Mouse (Mus musculus) kidney, embryonic 14.5 days (tissue): Measurements from ENCODE around the gene Fcrla. TPM values are rescaled to one million over a fixed set of nuclear protein-coding genes. Genes with fewer than 3 reads are reported as not detected.
"Not testable (repeated sequence)": the region's sequence is repeated elsewhere in the genome, so short reads cannot be mapped to it uniquely, and the experiment has no call there.

Experiments
- ATAC-seq: fragments of 200-750 bp; cut with Nextera tagmentation; 2 replicates; pipeline ENCODE4 v1.8.0; 2017; ENCODE audit warnings: moderate number of reproducible peaks, mild to moderate bottlenecking, moderate TSS enrichment, moderate library complexity; ENCODE audit not compliant: low FRiP score, low TSS enrichment
- H3K27ac ChIP-seq: fragments of 300-500 bp; sonication (generic); 2 replicates; pipeline ENCODE4 v1.5.1; 2014; ENCODE audit warnings: low read depth, mild to moderate bottlenecking, low read length, moderate library complexity, mixed read lengths
- H3K27me3 ChIP-seq: fragments of 300-500 bp; sonication (generic); 2 replicates; pipeline ENCODE4 v1.6.1; 2014; ENCODE audit warnings: mild to moderate bottlenecking, low read length; ENCODE audit not compliant: control insufficient read depth, insufficient read depth
- H3K36me3 ChIP-seq: fragments of 300-500 bp; sonication (generic); 2 replicates; pipeline ENCODE4 v1.6.1; 2014; ENCODE audit warnings: low read length, mixed read lengths; ENCODE audit not compliant: control insufficient read depth, insufficient read depth
- H3K4me1 ChIP-seq: fragments of 300-500 bp; sonication (generic); 2 replicates; pipeline ENCODE4 v1.6.1; 2014; ENCODE audit warnings: low read length, mixed read lengths; ENCODE audit not compliant: control insufficient read depth, insufficient read depth
- H3K4me2 ChIP-seq: fragments of 300-500 bp; sonication (generic); replicated peaks from 2 replicates; pipeline ENCODE4 v1.6.1; 2014; ENCODE audit warnings: low read depth, mild to moderate bottlenecking, low read length
- H3K4me3 ChIP-seq: fragments of 300-500 bp; sonication (generic); 2 replicates; pipeline ENCODE4 v1.5.1; 2014; ENCODE audit warnings: mild to moderate bottlenecking, low read length
- H3K9ac ChIP-seq: fragments of 300-500 bp; sonication (generic); 2 replicates; pipeline ENCODE4 v1.6.1; 2014; ENCODE audit warnings: low read depth, mild to moderate bottlenecking, low read length, moderate library complexity
- H3K9me3 ChIP-seq: fragments of 300-500 bp; sonication (generic); 2 replicates; pipeline ENCODE4 v1.6.1; 2016; ENCODE audit warnings: low read length; ENCODE audit not compliant: control insufficient read depth
- WGBS: fragments of 180-500 bp; shearing (Covaris S2); extraction: QIAGEN DNeasy Blood & Tissue Kit; methylation state at CpG from one replicate; pipeline ENCODE4 v1.1.7; 2014; 5-methylcytosine and 5-hydroxymethylcytosine counted together
- polyA plus RNA-seq: library from polyadenylated mRNA; unstranded; fragments of >200 nt; fragmentation: Nextera tagmentation; extraction: Ambion mirVana; gene quantifications from 2 replicates; pipeline ENCODE4 v1.2.1, GENCODE M21; 2014

Gene Fcrla
- polyA plus RNA-seq, 1 experiment from 2014 or later, result not detected

- Histone ChIP-seq H3K27me3 (no peaks in the 10 kb centered on the region), H3K36me3 (no peaks in the 10 kb centered on the region), H3K9me3 (no peaks in the 10 kb centered on the region), H3K4me2 (no peak overlapping the region), H3K4me1 (peaks cover 4% of the 10 kb centered on the region; the same call in 1 of the 2 replicates), H3K9ac (no peak overlapping the region), H3K27ac (no peak overlapping the region), H3K4me3 (no peak overlapping the region)
- WGBS, result 70% methylated on average over 3 of the region's 3 CpGs
- ATAC-seq, result no peak
Observed at GRCm38 (mm10) chr1:170967581-170967980, 40.2 kb upstream of the Fcrla start.

GRCm38 (mm10) chr1:170963087-170963486 is 35.7 kb upstream of the Fcrla start:
- H3K4me3 ChIP-seq, result no peak overlapping the region
- peaks cover 4% of the 10 kb centered on the region; the same call in 1 of the 2 replicates for H3K4me1 ChIP-seq
- no peaks in the 10 kb centered on the region for H3K27me3 ChIP-seq
- H3K36me3 ChIP-seq, result no peaks in the 10 kb centered on the region
- no peaks in the 10 kb centered on the region for H3K9me3 ChIP-seq
- H3K4me2 ChIP-seq, result no peak overlapping the region
- WGBS, result 61% methylated on average over 7 of the region's 7 CpGs
- H3K9ac ChIP-seq, result no peak overlapping the region
- 0 out of 2 replicates have a peak, but pooled peaks have one; percentile 66 for ATAC-seq
- H3K27ac ChIP-seq, result no peak overlapping the region

- 57% methylated on average over 2 of the region's 2 CpGs for WGBS
- no peaks in the 10 kb centered on the region for H3K27me3 ChIP-seq
- H3K4me1 ChIP-seq, result peaks cover 4% of the 10 kb centered on the region; the same call in 1 of the 2 replicates
- no peak for ATAC-seq
- H3K36me3 ChIP-seq, result no peaks in the 10 kb centered on the region
- no peak overlapping the region for H3K9ac ChIP-seq
- no peaks in the 10 kb centered on the region for H3K9me3 ChIP-seq
- H3K4me3 ChIP-seq, result no peak overlapping the region
- H3K4me2 ChIP-seq, result no peak overlapping the region
- no peak overlapping the region for H3K27ac ChIP-seq
Observed at GRCm38 (mm10) chr1:170962301-170962700, 34.9 kb upstream of the Fcrla start.

- Histone ChIP-seq H3K27me3 (no peaks in the 10 kb centered on the region), H3K4me1 (peaks cover 4% of the 10 kb centered on the region; the same call in 1 of the 2 replicates), H3K9ac (no peak overlapping the region), H3K36me3 (no peaks in the 10 kb centered on the region), H3K4me2 (no peak overlapping the region), H3K27ac (no peak overlapping the region), H3K4me3 (no peak overlapping the region), H3K9me3 (no peaks in the 10 kb centered on the region)
- no peak for ATAC-seq
- 87% methylated on average over 6 of the region's 6 CpGs for WGBS
Observed at GRCm38 (mm10) chr1:170961101-170961500, 33.7 kb upstream of the Fcrla start.

GRCm38 (mm10) chr1:170959791-170960190 is 32.4 kb upstream of the Fcrla start:
- no peak overlapping the region for H3K9ac ChIP-seq
- H3K4me1 ChIP-seq, result peaks cover 4% of the 10 kb centered on the region; the same call in 1 of the 2 replicates
- H3K27me3 ChIP-seq, result no peaks in the 10 kb centered on the region
- no peak overlapping the region for H3K4me2 ChIP-seq
- no peaks in the 10 kb centered on the region for H3K9me3 ChIP-seq
- 71% methylated on average over 2 of the region's 2 CpGs for WGBS
- no peak for ATAC-seq
- no peak overlapping the region for H3K4me3 ChIP-seq
- no peaks in the 10 kb centered on the region for H3K36me3 ChIP-seq
- no peak overlapping the region for H3K27ac ChIP-seq

- no peaks in the 10 kb centered on the region for H3K36me3 ChIP-seq
- H3K27ac ChIP-seq, result no peak overlapping the region
- WGBS, result 64% methylated on average over 3 of the region's 3 CpGs
- no peaks in the 10 kb centered on the region for H3K27me3 ChIP-seq
- no peak for ATAC-seq
- H3K9ac ChIP-seq, result no peak overlapping the region
- H3K9me3 ChIP-seq, result no peaks in the 10 kb centered on the region
- peaks cover 2% of the 10 kb centered on the region; the same call in 1 of the 2 replicates for H3K4me1 ChIP-seq
- no peak overlapping the region for H3K4me2 ChIP-seq
- no peak overlapping the region for H3K4me3 ChIP-seq
Observed at GRCm38 (mm10) chr1:170958225-170958624, 30.8 kb upstream of the Fcrla start.

- Histone ChIP-seq H3K27ac (no peak overlapping the region), H3K36me3 (no peaks in the 10 kb centered on the region), H3K9me3 (no peaks in the 10 kb centered on the region), H3K9ac (no peak overlapping the region), H3K27me3 (no peaks in the 10 kb centered on the region), H3K4me2 (no peak overlapping the region), H3K4me1 (no peaks in the 10 kb centered on the region), H3K4me3 (no peak overlapping the region)
- no peak for ATAC-seq
- 88% methylated on average over 2 of the region's 2 CpGs for WGBS
Observed at GRCm38 (mm10) chr1:170953192-170953591, 25.8 kb upstream of the Fcrla start.

- no peak for ATAC-seq
- no peaks in the 10 kb centered on the region for H3K4me1 ChIP-seq
- no peaks in the 10 kb centered on the region for H3K36me3 ChIP-seq
- no peaks in the 10 kb centered on the region for H3K27me3 ChIP-seq
- no peak overlapping the region for H3K4me2 ChIP-seq
- 63% methylated on average over 3 of the region's 3 CpGs for WGBS
- H3K9ac ChIP-seq, result no peak overlapping the region
- no peak overlapping the region for H3K27ac ChIP-seq
- H3K4me3 ChIP-seq, result no peak overlapping the region
- peaks cover 5% of the 10 kb centered on the region; the same call in 1 of the 2 replicates for H3K9me3 ChIP-seq
Observed at GRCm38 (mm10) chr1:170950772-170951171, 23.4 kb upstream of the Fcrla start.

- H3K4me1 ChIP-seq, H3K27ac ChIP-seq, H3K36me3 ChIP-seq, H3K27me3 ChIP-seq, H3K9ac ChIP-seq, H3K4me3 ChIP-seq, ATAC-seq, H3K4me2 ChIP-seq: not testable (repeated sequence)
- H3K9me3 ChIP-seq, result peaks cover 14% of the 10 kb centered on the region; the same call in 1 of the 2 replicates
- 100% methylated on average over 2 of the region's 9 CpGs for WGBS
Observed at GRCm38 (mm10) chr1:170944908-170945307, 17.5 kb upstream of the Fcrla start.
